Mouse (Mus musculus): ENCODE results near the gene Rpl4.
A peak's percentile ranks its signal among the peaks of the same experiment; 100 is the strongest.
"Not testable (repeated sequence)": the region's sequence is repeated elsewhere in the genome, so short reads cannot be mapped to it uniquely, and the experiment has no call there.

Rpl4 gene

DNA sequence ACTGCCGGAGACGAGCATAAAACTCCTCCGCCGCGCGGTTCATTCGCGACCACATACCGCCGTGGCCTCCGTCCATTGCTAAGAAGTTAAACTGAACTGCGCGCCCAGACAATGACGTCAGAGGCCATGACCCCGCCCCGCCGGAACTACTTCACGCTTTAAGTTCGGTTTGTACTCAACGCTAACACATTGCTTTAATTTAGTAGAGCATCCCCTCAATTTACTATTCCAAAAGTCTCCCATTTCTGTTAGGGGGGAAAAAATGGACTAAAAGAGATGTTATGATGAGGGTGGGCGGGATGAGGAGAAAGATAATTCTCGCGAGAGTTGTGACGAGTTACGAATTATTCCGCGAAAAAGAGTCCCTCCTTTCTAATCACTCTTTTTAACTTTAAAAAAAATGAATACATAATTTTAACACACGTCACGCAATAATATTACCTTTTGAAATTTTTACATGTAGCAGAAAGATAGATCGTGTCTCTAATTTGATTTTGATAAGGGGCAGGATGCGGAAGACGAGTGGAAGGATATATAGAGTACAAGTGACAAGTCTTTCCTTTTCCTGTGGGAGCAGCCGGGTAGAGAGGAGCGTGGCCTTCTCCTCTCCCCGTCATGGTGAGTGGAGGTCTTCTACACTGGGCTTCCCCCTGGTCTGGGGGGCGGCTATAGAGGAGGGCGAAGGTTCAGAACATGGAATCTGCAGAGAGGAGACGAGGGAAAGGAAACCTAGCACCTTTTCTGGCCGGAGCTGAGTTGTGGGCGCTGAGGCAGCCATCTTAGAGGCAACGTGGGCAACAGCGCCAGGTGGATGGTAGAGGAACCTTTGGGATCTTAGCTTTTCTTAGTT, at the start of gene Rpl4, which contains the start of gene Zwilch:
Gene Rpl4 (plus strand): TSS at position 560 of the 850 bp plus-strand sequence.
Gene Zwilch (minus strand): TSS at position 289 of the 850 bp plus-strand sequence.
- DNase-seq (ENCODE audit: low spot score), result peak; percentile 92

- not testable (repeated sequence) for DNase-seq (ENCODE audit: low spot score)
Measured at GRCm38 (mm10) chr9:64124846-64125245, 48.3 kb upstream of the Rpl4 start.

GRCm38 (mm10) chr9:64125307-64125706, 47.9 kb upstream of the Rpl4 start:
- DNase-seq (ENCODE audit: low spot score), result no peak

DNA sequence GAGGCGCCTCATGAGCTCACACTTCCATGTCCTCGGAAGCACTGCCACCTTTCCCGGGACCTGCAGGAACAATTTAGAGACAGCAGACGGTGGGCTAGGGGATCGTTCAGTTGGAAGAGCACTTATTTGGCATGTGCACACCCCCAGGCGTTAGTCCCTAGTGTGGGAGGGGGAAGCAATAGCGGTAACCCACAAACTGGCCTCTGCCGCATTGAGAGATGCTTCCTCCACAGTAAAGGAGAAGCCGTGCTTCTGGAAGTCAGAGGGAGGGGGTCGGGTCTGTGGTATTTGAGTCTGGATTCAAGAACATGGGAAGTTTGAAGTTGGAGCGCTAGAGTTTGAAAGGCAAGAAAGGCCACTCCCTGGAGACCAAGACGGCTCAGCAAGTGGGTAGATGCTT, 47.1 kb upstream of the Rpl4 start:
- no peak for DNase-seq (ENCODE audit: low spot score)

DNA sequence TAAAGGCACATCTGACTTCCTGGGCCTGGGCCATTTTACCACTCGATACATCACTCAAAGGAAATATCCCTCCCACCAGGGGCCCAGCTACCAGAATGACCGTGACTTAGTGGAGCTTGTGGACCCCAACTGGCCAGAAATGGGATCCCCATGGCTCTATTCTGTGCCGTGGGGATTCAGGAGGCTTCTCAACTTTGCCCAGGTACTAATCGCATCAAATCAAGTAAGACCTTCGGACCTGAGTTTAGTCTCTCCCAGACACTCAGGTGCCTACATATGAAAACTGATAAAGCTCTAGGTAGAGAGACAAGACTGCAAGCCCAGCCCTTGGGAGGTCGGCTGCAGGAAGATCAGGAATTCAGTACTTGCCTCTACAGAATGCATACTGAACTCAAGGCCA, 41.6 kb upstream of the Rpl4 start:
- DNase-seq (ENCODE audit: low spot score), result no peak

GRCm38 (mm10) chr9:64138896-64139295, 34.3 kb upstream of the Rpl4 start:
- DNase-seq (ENCODE audit: low spot score), result peak; percentile 72

DNA sequence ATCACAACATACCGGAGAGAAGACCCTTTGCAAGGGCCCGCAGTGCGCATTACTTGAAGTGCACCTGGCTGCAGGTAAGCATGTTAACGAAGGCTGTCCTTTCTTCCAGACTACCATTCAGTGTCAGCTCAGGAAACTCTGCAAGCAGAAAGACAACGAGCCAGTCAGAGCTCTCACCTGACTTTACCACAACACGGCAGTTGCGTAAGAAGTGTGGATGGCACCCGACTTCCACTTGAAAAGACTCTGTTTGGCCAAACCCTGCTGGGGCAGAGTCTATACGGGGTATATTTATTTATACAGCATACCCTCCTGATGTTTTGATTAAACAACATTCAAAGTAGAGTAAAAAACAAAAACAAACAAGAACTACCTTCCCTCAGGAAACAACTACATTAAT, 33.3 kb upstream of the Rpl4 start:
- no peak for DNase-seq (ENCODE audit: low spot score)

- no peak for DNase-seq (ENCODE audit: low spot score)
Measured at GRCm38 (mm10) chr9:64156641-64157040, 16.5 kb upstream of the Rpl4 start.

- no peak for DNase-seq (ENCODE audit: low spot score)
Measured at GRCm38 (mm10) chr9:64160471-64160870, 12.7 kb upstream of the Rpl4 start.

DNA sequence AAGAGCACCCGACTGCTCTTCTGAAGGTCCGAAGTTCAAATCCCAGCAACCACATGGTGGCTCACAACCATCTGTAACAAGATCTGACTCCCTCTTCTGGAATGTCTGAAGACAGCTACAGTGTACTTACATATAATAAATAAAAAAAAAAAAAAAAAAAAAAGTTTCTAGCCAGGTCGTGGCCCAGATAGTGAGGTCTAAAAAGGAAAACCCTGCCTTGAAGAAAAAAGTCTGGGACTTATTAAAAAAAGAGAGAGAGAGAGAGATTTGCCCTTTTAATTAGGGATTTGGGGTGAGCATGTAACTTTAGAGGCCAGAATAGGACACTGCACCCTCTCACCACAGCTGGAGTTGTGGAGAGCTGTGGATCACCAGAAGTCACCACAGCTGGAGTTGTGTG, 3.2 kb upstream of the Rpl4 start:
- not testable (repeated sequence) for DNase-seq (ENCODE audit: low spot score)

GRCm38 (mm10) chr9:64172145-64172815, 895 bp upstream of the Rpl4 start:
- DNase-seq (ENCODE audit: low spot score), result no peak

DNA sequence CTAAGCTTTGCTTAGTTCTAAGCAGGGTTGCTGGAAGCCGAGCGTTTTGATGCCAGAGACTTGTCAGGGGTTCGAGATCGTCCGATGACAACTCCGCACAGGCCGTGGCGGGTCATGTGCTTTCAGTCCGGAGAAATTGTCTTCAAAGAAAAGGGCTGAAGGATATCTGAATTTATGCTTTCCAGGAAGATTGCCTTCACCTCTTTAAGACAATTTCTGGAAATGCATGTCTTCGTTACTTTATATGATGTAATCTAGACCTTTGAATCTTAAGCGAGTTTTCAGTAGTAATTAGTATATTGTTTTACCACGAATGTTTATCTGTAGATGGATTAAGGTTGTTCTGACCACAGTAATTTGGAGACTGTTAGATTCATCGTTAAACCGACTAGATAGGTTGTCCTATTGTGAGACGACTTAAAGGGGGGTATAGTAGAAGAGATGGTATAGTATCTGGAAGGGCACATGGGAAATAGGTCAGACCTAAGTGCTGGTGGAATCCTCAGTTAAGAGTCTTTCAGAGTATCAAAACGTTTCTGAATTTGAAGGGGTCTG, 568 bp downstream of the Rpl4 start:
- DNase-seq (ENCODE audit: low spot score), result no peak

DNA sequence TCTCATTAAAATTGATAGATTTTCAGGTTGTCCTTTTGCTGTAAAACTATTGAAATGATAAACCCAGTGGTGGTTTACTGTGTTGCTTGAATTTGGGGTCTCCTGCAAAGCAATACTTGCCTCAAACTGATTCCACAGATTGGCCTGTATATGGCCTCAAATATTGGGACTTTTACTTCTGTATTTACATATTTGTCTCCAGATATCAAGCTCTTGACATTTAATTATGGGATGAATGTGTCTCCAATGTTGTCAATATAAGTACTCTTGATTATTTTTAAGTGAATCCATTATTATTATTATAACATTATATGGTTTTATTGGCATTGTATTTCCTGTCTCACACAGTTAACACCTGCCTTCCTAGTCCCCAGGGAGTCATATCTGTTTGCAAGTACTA, 1.2 kb downstream of the Rpl4 start:
- DNase-seq (ENCODE audit: low spot score), result no peak

DNA sequence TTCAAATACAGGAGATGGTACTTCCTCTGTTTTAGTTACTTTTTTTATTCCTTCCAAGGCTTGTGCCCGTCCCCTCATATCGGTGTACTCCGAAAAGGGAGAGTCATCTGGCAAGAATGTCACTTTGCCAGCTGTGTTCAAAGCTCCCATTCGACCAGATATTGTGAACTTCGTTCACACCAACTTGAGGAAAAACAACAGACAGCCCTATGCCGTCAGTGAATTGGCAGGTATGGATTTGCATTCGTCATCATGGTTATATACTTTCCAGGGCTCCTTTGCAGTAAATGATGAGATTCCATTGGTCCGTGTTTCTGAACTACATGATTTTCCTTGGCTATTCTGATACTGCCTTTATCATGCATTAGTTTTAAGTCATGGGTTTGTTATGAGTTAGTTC, 1.6 kb downstream of the Rpl4 start:
- DNase-seq (ENCODE audit: low spot score), result no peak

DNA sequence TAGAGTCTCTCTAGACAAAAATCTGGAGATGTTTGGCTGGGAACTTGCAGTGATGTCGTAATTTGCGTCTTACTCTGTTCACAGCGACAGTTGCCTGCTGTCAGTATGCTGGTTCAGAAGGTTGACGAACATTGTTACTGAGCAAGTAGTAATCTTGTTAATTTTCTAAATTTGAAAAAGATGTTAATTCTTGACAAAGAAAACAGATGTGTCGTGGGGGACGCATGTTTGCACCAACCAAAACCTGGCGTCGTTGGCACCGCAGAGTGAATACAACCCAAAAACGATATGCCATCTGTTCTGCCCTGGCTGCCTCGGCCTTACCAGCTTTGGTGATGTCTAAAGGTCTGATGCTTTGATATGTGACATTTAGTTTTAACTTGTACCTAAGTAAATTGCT, 2.2 kb downstream of the Rpl4 start:
- DNase-seq (ENCODE audit: low spot score), result no peak

- peak; percentile 78 for DNase-seq (ENCODE audit: low spot score)
Measured at GRCm38 (mm10) chr9:64178610-64178973, 5.4 kb downstream of the Rpl4 start.

DNA sequence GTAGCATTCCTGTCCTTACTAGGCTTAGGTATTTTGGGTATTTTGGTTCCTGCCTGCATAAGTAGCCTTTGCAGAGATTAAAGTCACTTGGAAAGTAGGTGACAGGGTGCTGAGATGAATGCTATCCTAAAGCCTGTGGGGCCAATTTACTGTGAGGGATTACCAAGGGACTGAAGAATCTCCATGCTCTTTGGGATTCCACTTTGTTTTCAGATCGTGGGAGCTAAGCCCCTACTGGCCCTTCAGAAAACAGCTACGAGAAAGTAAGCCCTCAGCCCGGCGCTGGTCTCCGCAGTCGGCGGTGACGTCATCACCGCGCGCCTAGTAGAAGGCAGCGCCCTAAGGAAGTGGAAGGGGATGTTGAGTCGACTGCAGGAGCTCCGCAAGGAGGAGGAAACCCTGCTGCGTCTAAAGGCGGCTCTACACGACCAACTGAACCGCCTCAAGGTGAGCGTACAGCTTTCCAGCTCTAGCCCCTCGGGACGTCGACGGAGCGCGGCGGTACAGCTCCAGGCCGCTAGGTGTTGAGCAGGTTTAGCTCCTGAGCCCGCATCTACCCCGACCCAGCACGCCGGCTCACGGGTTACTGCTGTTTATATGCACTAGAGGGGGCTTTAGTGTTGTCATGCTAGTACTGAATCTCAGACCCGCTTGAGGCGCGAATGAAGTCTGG, 5.9 kb downstream of the Rpl4 start, which contains the start of gene Snapc5:
Gene Snapc5 (plus strand): TSS at position 301 of the 673 bp plus-strand sequence.
- peak; percentile 96 for DNase-seq (ENCODE audit: low spot score)

DNA sequence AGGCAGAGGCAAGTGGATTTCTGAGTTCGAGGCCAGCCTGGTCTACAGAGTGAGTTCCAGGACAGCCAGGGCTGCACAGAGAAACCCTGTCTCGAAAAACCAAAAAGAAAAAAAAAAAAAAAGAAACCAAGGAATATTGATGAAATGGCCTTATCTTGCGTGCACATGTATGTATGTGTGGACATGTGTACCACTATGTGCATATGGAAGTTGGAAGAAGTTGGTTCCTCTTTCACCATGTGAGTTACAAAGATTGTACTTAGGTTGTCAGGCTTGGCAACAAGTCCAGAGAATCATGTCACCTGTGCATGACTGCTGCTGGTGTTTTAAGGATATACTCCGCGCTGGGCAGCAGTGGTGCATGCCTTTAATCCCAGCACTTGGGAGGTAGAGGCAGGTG, 10.1 kb downstream of the Rpl4 start:
- not testable (repeated sequence) for DNase-seq (ENCODE audit: low spot score)

DNA sequence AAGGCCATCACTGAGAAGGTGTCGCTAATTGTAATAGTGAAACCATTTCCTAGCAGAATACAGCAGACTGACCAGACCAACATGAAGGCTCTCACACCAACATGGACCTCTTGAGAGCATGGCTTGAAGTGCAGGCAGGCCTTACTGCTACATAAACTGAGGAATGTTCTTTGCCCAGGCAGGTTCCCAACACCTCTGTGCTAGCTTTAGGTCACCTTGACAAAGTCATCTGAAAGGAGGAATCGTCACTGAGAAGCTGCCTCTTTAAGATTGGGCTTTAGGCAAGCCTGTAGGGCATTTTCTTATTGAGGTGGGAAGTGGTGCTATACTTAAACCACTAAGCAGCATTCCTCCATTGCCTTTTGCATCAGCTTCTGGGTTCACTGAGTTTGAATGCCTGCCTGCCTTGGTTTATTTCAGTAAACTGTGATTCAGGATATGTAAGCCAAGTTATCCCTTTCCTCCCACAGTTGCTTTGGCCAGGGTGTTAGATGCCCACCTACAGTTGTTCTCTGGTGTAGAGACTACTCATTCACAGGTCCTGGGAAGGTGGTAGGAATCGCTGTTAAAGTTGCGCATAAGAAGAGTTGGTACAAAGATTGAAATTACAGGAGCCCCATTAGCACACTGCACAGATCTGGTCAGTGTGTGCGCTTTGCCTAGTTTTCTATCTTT, 11.1 kb downstream of the Rpl4 start:
- no peak for DNase-seq (ENCODE audit: low spot score)

GRCm38 (mm10) chr9:64193879-64194278, 20.7 kb downstream of the Rpl4 start:
- DNase-seq (ENCODE audit: low spot score), result no peak

DNA sequence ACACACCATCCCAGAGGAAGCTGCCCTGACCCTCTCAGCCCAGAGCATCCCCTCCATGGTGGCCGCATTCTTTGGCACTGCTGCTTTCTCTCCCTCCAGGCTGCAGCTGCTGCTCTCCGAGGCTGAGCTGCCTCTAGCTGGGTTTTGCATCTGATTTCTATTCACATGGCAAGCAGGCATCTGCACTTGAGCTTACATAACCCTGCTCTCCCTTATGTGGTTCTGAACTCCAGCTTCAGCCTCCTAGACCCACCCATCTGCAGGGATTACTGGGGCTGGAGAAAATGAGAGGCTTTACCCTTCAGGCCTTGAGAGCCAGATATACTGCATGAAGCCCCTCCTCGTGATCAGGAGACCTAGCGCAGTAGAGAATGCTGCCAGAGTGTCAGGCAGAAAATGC, 22.4 kb downstream of the Rpl4 start:
- DNase-seq (ENCODE audit: low spot score), result no peak

DNA sequence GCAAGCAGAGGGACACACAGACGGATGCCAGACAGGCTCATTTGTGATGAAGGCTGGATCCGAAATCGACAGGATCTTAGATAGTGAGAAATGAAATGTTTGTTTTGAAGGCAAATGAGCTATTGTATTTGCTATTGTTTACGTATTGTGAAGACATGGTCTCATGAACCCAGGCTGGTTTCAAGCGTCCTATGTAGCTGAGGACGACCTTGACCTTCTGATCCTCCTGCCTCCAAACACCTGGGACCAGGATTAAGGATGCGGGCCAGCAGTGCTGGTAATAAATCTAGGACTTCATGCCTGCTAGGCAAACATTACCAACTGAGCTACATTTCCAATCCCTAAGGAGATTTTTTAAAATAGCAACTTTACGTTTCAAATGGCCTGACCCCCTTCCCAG, 24.3 kb downstream of the Rpl4 start:
- no peak for DNase-seq (ENCODE audit: low spot score)
